Mouse (Mus musculus): ENCODE results near the gene Zbtb4. TPM values are rescaled to one million over a fixed set of nuclear protein-coding genes. Genes with fewer than 3 reads are reported as not detected.

Zbtb4 gene
- polyA plus RNA-seq (2012; rRNA removed), result 2.3 and 2.8 TPM in 2 replicates

DNA sequence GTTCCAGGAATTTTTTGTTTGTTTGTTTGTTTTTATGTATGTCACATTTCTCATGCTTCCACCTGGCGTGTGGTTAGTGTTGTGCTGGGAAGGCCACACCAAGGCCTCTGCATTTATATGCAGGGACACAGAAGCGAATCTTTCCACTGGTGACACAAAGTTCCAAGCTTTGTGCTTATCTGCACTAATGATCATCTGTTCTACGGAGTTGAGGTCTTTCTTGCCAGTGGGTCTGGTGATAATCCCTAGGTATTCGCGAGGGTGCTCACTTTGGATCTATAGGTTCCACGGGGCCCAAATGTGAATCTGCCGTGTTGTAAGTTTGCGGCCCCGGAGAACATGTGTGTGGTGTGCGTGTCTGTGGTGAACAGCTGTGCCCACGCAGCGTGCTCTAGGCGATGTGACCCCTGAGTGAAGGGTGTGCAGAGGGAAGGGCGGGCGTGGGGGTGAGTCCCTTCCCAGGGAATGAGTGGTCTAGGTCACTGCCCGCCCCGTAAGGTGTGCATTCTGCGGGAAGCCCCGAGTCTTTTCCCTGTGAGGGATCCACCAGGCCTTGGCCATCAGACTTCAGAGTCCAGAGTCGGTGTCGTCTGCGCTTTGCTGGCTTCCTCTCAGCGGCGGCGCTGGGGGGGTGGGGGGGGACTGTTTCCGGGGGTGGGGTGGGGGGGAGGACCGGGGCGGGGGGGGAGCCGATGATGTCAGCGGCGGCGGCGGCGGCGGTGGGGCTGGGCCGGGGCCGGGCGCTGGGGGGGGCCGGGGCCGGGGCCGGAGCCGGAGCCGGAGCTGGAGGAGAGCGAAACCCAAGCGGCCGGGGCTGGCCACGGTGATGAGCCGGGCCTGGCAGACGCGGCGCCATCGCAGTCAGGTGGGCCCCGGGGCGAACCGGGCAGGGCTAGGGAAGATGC, at the start of gene Zbtb4:
Gene Zbtb4, plus strand, starts transcription at position 692 of the 905 bp plus-strand sequence.

DNA sequence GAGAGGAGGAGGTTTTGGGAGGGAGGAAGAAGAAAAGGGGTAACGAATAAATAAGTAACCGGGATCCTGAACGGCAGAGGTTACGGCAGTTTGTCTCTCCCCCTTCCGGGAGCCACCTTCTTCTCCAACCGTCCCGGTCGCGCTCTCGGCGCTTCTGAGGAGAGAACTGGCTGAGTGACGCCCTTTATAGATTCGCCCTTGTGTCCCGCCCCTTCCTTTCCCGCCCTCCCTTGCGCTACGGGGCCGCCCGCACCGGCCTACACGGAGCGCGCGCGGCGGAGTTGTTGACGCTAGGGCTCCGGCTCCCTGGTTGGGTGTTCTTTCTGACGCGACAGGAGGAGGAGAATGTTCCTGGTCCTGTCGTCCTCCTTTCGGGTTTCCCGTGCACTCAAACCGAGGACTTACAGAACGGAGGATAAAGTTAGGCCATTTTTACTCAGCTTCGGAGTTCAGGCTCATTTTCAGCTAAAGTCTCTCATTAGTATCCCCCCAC, 7.2 kb upstream of the Zbtb4 start, which contains the start of gene Polr2a:
Gene Polr2a, minus strand, starts transcription at position 160 of the 493 bp plus-strand sequence.

DNA sequence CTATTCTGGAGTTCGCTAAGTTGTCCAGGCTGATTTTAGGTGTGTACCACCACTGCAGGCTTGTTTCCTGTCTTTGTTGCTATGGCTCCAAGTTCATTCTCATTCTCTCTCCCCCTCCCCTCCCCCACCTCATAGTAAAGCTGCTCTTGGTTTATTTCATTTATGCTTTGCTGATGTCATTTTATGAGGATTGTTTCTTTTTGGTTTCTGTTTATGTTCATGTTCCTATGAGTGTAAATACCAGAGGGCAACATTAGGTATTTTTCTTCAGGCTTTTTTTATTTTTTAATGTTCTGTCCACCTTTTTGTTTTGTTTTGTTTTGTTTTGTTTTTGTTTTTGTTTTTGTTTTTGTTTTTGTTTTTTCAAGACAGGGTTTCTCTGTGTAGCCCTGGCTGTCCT, 3.8 kb upstream of the Zbtb4 start, which contains the start of gene Slc35g3:
Gene Slc35g3, minus strand, starts transcription at position 101 of the 400 bp plus-strand sequence.

DNA sequence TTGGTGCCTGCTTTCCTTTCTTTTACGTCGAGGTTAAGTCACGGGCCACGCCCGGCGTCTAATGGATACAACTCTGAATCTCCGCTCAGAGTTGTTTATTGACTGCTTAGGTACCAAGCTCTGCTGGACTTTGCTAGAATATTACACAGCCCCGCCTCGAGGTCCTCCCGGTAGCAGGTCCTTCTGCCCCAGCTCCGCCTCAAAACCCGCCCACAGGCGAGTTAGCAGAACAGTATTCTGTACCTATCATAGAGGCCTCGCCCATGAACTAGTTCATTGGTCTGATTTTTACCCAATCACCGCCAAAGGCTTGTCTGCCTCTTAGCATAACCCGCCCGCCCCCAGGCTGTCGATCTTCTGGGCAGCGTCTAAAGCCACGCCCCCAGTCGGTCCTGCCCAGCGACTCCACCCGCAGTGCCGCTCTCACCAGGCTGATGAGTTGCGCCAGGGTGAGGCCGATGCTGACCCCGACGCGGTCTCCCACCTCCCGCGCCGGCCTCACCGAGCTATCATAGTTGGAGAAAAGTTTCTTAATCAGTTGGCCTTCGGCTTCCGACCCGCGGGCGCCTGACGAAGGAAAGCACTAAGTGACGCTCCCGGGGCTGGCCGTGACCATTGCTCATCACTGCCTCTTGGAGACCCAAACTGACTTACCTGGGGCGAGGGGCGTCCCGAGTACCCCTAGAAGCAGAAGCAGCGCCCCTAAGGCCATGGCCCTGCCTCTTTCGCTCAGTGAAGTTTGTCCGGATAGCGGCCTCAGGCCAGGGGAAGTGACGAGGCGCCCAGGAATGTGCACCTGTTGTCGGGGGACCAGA, 29.7 kb downstream of the Zbtb4 start, which contains the start of gene Chrnb1:
Gene Chrnb1, minus strand, starts transcription at position 776 of the 815 bp plus-strand sequence.

DNA sequence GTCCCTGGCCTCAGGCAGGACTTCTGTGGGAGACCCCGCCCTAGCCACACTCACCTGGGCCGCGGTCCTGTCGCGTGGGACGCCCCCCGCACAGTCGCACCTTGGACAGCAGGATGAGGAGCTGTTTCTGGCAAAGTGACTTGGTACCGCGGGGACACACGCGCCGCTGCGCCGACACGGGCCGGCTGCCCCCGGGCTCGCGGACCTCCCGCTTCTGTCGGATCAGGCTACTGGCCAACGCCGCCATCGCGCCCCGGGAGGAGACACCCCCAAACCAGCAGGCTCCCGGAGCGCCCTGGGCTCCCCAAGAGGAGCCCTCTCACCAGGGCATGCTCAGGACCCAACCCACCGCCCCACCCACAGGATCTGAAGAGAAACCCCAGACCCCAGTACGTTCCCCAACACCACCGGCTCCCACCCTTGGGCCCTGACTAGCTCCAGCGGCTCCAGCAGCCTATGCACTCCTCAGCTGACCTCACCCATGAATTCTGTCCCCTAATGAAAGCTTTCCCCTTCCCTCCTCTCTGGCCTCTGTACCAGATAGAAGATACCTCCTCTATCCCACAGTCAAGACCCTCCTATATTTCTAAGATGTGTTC, 35.8 kb downstream of the Zbtb4 start, which contains the start of gene Fgf11:
Gene Fgf11, minus strand, starts transcription at position 479 of the 599 bp plus-strand sequence.

DNA sequence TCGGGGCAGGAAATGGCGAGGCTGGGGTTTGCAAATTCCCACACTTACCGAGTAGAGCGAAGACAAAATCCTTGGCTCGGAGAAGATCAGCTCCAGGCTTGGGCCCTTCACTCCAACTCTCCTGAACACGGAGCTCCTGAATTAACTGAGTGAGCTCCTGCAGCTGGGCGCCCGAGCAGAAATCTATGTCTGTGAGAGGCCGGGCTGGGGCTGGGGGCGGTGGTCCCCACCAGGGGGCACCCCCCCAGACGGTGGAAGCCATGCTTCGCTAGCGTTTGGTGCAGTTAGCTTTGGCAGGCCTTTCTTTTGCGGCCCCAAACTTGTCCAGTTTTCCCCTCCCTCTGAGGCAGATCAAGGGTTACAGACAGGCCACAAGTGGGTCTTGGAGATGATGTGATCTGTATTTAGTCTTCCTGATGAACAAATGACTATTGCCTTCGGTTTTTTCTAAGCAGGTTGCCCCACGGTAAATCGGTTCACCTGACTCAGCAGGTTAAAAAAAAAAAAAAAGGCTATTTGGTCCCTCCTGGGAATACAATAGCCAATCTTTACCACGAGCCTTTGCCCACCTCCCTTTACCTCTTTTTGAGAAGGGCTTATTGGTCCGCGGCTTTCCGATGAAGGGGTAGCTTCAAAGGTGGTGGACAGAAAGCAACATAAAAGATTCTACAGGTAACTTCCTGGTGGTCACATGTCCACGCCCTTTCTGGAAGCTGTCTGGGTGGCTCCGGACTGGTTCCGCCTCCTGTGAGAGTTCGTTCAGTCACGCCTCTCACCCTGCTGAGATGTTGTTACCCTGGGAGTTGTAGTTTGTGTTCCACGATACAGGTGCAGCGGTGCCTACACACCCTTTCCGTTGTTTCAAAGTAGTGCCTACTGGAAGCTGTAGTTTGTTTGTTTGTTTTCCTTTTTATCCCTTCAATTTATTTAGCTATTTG, 39.5 kb downstream of the Zbtb4 start, which contains the start of gene Tmem102:
Gene Tmem102, minus strand, starts transcription at position 653 of the 938 bp plus-strand sequence.

DNA sequence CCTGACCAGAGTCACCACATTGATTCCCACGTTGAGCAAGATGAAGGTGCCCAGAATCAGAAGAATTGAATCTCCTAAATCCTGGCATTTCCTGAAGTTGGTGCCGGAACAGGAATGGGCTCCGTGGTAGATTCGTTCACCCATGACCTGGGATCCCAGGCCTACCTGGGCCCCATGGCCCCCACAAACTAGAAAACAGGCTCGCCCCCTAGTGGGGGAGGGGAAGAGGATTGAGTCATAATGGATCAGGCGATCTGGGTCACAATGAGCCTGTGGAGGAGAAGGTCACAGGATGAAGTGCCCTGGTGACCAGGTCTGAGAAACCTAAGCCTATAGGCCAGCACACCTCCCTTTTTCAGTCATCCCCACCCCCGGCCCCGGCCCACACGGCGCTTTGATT, 49.4 kb downstream of the Zbtb4 start, which contains the start of gene Gm39566:
Gene Gm39566, minus strand, starts transcription at position 144 of the 400 bp plus-strand sequence.

DNA sequence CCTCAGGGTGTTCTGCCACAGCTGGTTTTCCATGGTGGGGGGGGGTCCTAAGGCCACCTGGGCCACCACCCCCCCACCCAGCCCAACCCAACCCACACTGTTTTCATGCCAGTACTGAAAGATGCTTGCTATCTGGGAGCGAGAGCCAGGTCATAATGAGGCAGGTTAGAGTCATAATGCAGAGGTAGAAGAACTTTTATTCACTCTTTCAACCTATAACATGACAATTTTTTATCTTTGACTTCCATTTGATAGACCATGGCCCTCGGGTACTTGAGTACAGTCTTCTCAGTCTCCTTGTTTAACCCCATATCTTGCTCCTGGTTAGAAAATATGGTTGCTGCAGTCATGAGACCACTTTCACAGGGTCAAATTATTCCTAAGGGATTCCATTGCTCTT, 52.7 kb downstream of the Zbtb4 start, which contains the start of gene Spem2:
Gene Spem2, minus strand, starts transcription at position 101 of the 400 bp plus-strand sequence.

DNA sequence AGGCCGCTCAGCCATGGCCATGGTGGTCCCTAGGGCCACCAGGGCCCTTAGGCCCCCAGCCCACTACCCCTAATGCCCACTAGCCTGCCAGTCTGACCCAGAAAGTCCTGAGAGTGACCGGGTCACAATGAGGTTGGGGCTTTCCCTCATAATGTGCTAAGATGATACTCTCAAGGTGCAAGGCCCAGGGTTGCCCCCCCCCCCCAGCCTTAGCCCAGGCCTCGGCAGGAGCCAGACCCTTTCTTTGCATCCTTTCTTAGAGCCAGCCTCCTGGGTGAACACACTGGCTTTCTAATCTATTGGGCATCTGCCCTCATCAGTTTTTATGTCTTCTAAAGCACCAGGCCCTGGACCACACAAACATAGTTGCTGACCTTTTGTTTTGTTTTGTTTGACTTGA, 56.4 kb downstream of the Zbtb4 start, which contains the start of gene Spem1:
Gene Spem1, minus strand, starts transcription at position 101 of the 400 bp plus-strand sequence.

Other genes with a start within 250 kb of the Zbtb4 start
- 0.20 and 0.22 TPM in 2 replicates for gene Dnah2, start 216.8 kb upstream of the Zbtb4 start, polyA plus RNA-seq (2012; rRNA removed)
- gene Efnb3, start 205.7 kb upstream of the Zbtb4 start, polyA plus RNA-seq (2012; rRNA removed), result 0.58 and 0.60 TPM in 2 replicates
- gene Wrap53, start 185.7 kb upstream of the Zbtb4 start, polyA plus RNA-seq (2012; rRNA removed), result 6.5 and 6.7 TPM in 2 replicates
- gene Trp53, start 185.6 kb upstream of the Zbtb4 start, polyA plus RNA-seq (2012; rRNA removed), result 51.0 and 51.9 TPM in 2 replicates
- 5.7 and 7.2 TPM in 2 replicates for gene Atp1b2, start 160.0 kb upstream of the Zbtb4 start, polyA plus RNA-seq (2012; rRNA removed)
- 2.6 and 2.9 TPM in 2 replicates for gene Shbg, start 148.0 kb upstream of the Zbtb4 start, polyA plus RNA-seq (2012; rRNA removed)
- gene Sat2, start 143.9 kb upstream of the Zbtb4 start, polyA plus RNA-seq (2012; rRNA removed), result 7.3 and 7.7 TPM in 2 replicates
- 17.5 and 22.6 TPM in 2 replicates for gene Fxr2, start 132.9 kb upstream of the Zbtb4 start, polyA plus RNA-seq (2012; rRNA removed)
- 0.07 and 0.11 TPM in 2 replicates for gene Sox15, start 110.6 kb upstream of the Zbtb4 start, polyA plus RNA-seq (2012; rRNA removed)
- 45.9 and 49.8 TPM in 2 replicates for gene Mpdu1, start 103.3 kb upstream of the Zbtb4 start, polyA plus RNA-seq (2012; rRNA removed)
- gene Cd68, start 99.8 kb upstream of the Zbtb4 start, polyA plus RNA-seq (2012; rRNA removed), result 14.8 and 16.0 TPM in 2 replicates
- gene Eif4a1, start 93.5 kb upstream of the Zbtb4 start, polyA plus RNA-seq (2012; rRNA removed), result 330 and 348 TPM in 2 replicates
- gene Senp3, start 83.8 kb upstream of the Zbtb4 start, polyA plus RNA-seq (2012; rRNA removed), result 37.6 and 40.5 TPM in 2 replicates
- 0.54 and 0.78 TPM in 2 replicates for gene Tnfsf13, start 80.1 kb upstream of the Zbtb4 start, polyA plus RNA-seq (2012; rRNA removed)
- gene Tnfsf12, start 70.1 kb upstream of the Zbtb4 start, polyA plus RNA-seq (2012; rRNA removed), result 4.4 and 4.8 TPM in 2 replicates
- gene Tnfsfm13, start 69.8 kb upstream of the Zbtb4 start, polyA plus RNA-seq (2012; rRNA removed), result 0.96 and 1.1 TPM in 2 replicates
- gene Polr2a, start 7.3 kb upstream of the Zbtb4 start, polyA plus RNA-seq (2012; rRNA removed), result 5.5 and 8.0 TPM in 2 replicates
- gene Slc35g3, start 3.9 kb upstream of the Zbtb4 start, polyA plus RNA-seq (2012; rRNA removed), result 0.02 TPM in 1 of 2 replicates, not detected in the other
- gene Chrnb1, start 30.0 kb downstream of the Zbtb4 start, polyA plus RNA-seq (2012; rRNA removed), result 1.3 and 1.6 TPM in 2 replicates
- gene Fgf11, start 35.9 kb downstream of the Zbtb4 start, polyA plus RNA-seq (2012; rRNA removed), result 0.43 and 0.58 TPM in 2 replicates
- 1.2 and 1.6 TPM in 2 replicates for gene Tmem102, start 39.7 kb downstream of the Zbtb4 start, polyA plus RNA-seq (2012; rRNA removed)
- not detected in 2 replicates for gene Gm39566, start 49.4 kb downstream of the Zbtb4 start, polyA plus RNA-seq (2012; rRNA removed)
- not detected in 2 replicates for gene Spem2, start 52.6 kb downstream of the Zbtb4 start, polyA plus RNA-seq (2012; rRNA removed)
- gene Spem1, start 56.3 kb downstream of the Zbtb4 start, polyA plus RNA-seq (2012; rRNA removed), result not detected in 2 replicates
- 2.2 and 3.1 TPM in 2 replicates for gene Nlgn2, start 71.9 kb downstream of the Zbtb4 start, polyA plus RNA-seq (2012; rRNA removed)
- 227 and 300 TPM in 2 replicates for gene Tmem256, start 72.6 kb downstream of the Zbtb4 start, polyA plus RNA-seq (2012; rRNA removed)
- gene Plscr3, start 80.5 kb downstream of the Zbtb4 start, polyA plus RNA-seq (2012; rRNA removed), result 19.8 and 22.6 TPM in 2 replicates
- gene Tnk1, start 92.8 kb downstream of the Zbtb4 start, polyA plus RNA-seq (2012; rRNA removed), result 0.49 and 0.73 TPM in 2 replicates
- not detected in 2 replicates for gene Tmem95, start 112.1 kb downstream of the Zbtb4 start, polyA plus RNA-seq (2012; rRNA removed)
- gene Kctd11, start 115.5 kb downstream of the Zbtb4 start, polyA plus RNA-seq (2012; rRNA removed), result 1.2 TPM in 2 replicates
- 7.9 and 10.7 TPM in 2 replicates for gene Acap1, start 129.6 kb downstream of the Zbtb4 start, polyA plus RNA-seq (2012; rRNA removed)
- gene 2810408A11Rik, start 135.1 kb downstream of the Zbtb4 start, polyA plus RNA-seq (2012; rRNA removed), result 0.36 and 0.38 TPM in 2 replicates
- 11.4 and 13.4 TPM in 2 replicates for gene Neurl4, start 135.2 kb downstream of the Zbtb4 start, polyA plus RNA-seq (2012; rRNA removed)
- 43.2 and 45.2 TPM in 2 replicates for gene Gps2, start 148.0 kb downstream of the Zbtb4 start, polyA plus RNA-seq (2012; rRNA removed)
- gene Eif5a, start 156.0 kb downstream of the Zbtb4 start, polyA plus RNA-seq (2012; rRNA removed), result 578 and 620 TPM in 2 replicates
- gene Ybx2, start 169.9 kb downstream of the Zbtb4 start, polyA plus RNA-seq (2012; rRNA removed), result 0.08 and 0.42 TPM in 2 replicates
- gene Slc2a4, start 182.3 kb downstream of the Zbtb4 start, polyA plus RNA-seq (2012; rRNA removed), result 8.7 and 9.0 TPM in 2 replicates
- 3.2 and 4.8 TPM in 2 replicates for gene Cldn7, start 198.9 kb downstream of the Zbtb4 start, polyA plus RNA-seq (2012; rRNA removed)
- gene Ctdnep1, start 215.2 kb downstream of the Zbtb4 start, polyA plus RNA-seq (2012; rRNA removed), result 23.5 and 24.9 TPM in 2 replicates
- 34.3 and 36.0 TPM in 2 replicates for gene Elp5, start 216.6 kb downstream of the Zbtb4 start, polyA plus RNA-seq (2012; rRNA removed)
- gene Gabarap, start 225.2 kb downstream of the Zbtb4 start, polyA plus RNA-seq (2012; rRNA removed), result 191 and 207 TPM in 2 replicates
- 15.0 and 15.6 TPM in 2 replicates for gene Phf23, start 229.9 kb downstream of the Zbtb4 start, polyA plus RNA-seq (2012; rRNA removed)
- gene Dvl2, start 234.7 kb downstream of the Zbtb4 start, polyA plus RNA-seq (2012; rRNA removed), result 4.2 and 4.6 TPM in 2 replicates
- gene Acadvl, start 249.5 kb downstream of the Zbtb4 start, polyA plus RNA-seq (2012; rRNA removed), result 164 and 167 TPM in 2 replicates

All from liver, embryonic 18 days (tissue).